Mouse (Mus musculus) small intestine, adult 2 months (tissue): Measurements from ENCODE around the gene Mpst. TPM values are rescaled to one million over a fixed set of nuclear protein-coding genes. Genes with fewer than 3 reads are reported as not detected.

ENCODE experiments used
- H3K27ac ChIP-seq: fragments of 200-500 bp; 2 replicates; pipeline ENCODE4 v1.5.1; 2012; ENCODE audit warnings: low read depth, low read length, control low read depth, inconsistent platforms; ENCODE audit not compliant: insufficient read depth
- H3K27me3 ChIP-seq: fragments of 200-500 bp; 2 replicates; pipeline ENCODE4 v1.6.1; 2012; ENCODE audit warnings: mild to moderate bottlenecking, moderate library complexity, low read length, inconsistent platforms; ENCODE audit not compliant: control insufficient read depth, insufficient read depth
- H3K36me3 ChIP-seq: fragments of 200-500 bp; 2 replicates; pipeline ENCODE4 v1.6.1; 2012; ENCODE audit warnings: mild to moderate bottlenecking, low read length, control low read depth, inconsistent platforms; ENCODE audit not compliant: control insufficient read depth, insufficient read depth
- H3K4me1 ChIP-seq: fragments of 200-500 bp; 2 replicates; pipeline ENCODE4 v1.6.1; 2012; ENCODE audit warnings: low read length, inconsistent platforms, mixed read lengths; ENCODE audit not compliant: control insufficient read depth, insufficient read depth, insufficient read length
- H3K4me3 ChIP-seq: fragments of 200-500 bp; 2 replicates; pipeline ENCODE4 v1.5.1; 2012; ENCODE audit warnings: low read depth, mild to moderate bottlenecking, control low read depth, inconsistent platforms, low read length, moderate library complexity
- CTCF ChIP-seq: fragments of 200-500 bp; IDR thresholded peaks from 2 replicates; pipeline ENCODE4 v1.5.1; 2012; ENCODE audit warnings: low read depth, mild to moderate bottlenecking, control low read depth, inconsistent platforms, low read length, moderate library complexity, mixed read lengths; ENCODE audit not compliant: insufficient replicate concordance, insufficient read length; ENCODE audit errors: extremely low read depth
- POLR2A ChIP-seq: fragments of 200-500 bp; IDR thresholded peaks from 2 replicates; pipeline ENCODE4 v1.6.1; 2012; ENCODE audit warnings: low read depth, mild to moderate bottlenecking, control low read depth, inconsistent platforms, low read length, moderate library complexity
- WGBS: fragments of 180-500 bp; shearing (Covaris S2); methylation state at CpG from one replicate; pipeline ENCODE4 v1.1.7; 2018; 5-methylcytosine and 5-hydroxymethylcytosine counted together
- polyA plus RNA-seq: library from polyadenylated mRNA; depleted of rRNA; stranded (reverse); fragments of >200 nt; gene quantifications from 2 replicates; pipeline ENCODE4 v1.2.3, GENCODE M21; 2012

Mpst gene
- polyA plus RNA-seq, 1 experiment = 177 TPM

DNA sequence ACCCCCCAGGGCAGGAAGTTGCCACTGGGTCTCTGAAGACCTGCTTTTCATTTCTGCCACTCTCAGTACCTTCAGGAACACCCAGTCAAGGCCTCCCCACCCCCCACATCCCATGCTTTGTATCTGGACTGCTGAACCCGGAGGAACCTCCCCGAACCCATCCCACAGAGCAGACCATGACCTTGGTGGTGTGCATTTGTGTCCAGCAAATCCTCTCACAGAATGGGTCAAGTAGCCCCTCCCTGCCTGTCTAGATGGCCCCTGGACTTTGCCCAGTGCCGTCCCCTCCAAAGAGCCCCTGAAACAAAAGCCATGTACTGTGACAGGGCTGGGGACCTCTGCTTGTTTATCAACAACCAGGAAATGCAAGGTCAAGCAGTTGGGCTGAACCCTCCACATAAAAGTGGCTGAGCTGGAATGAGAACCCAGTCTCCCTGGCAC lies 2.9 kb upstream of the Mpst start:
- TF ChIP-seq CTCF = no peak
- TF ChIP-seq POLR2A = no peak
- no peak overlapping the region; the same call in 1 of the 2 replicates for H3K27ac ChIP-seq
- 27% methylated on average over 3 of the region's 3 CpGs for WGBS
- H3K4me1 ChIP-seq = peaks cover 31% of the 10 kb centered on the region; the same call in 1 of the 2 replicates
- no peaks in the 10 kb centered on the region for H3K36me3 ChIP-seq
- no peaks in the 10 kb centered on the region for H3K27me3 ChIP-seq
- no peak overlapping the region for H3K4me3 ChIP-seq

DNA sequence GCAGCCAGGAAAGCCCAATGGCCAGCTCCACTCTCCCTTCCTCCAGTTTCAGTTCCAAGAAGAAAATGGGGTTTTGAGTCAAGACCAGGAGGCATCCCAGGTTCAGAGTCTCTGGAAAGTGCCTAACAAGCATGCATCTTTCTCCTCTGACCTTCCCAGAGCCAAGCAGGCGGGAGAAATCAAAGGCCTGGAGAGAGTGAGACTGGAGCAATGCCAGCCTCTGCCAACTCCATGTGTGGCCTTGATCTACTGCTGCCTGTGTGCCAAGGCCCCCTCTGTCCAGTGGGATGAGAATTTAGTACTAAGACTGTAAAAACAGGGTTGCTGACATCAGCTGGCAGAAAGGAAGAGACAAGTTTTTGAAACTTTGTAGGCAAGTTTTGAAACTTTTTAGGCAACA lies 2.3 kb upstream of the Mpst start:
- Histone ChIP-seq H3K4me1 (peaks cover 36% of the 10 kb centered on the region), H3K27ac (no peak overlapping the region; the same call in 1 of the 2 replicates), H3K36me3 (no peaks in the 10 kb centered on the region), H3K27me3 (no peaks in the 10 kb centered on the region), H3K4me3 (no peak overlapping the region)
- TF ChIP-seq CTCF = no peak
- TF ChIP-seq POLR2A = no peak
- WGBS = 25% methylated on average over 1 of the region's 1 CpGs

DNA sequence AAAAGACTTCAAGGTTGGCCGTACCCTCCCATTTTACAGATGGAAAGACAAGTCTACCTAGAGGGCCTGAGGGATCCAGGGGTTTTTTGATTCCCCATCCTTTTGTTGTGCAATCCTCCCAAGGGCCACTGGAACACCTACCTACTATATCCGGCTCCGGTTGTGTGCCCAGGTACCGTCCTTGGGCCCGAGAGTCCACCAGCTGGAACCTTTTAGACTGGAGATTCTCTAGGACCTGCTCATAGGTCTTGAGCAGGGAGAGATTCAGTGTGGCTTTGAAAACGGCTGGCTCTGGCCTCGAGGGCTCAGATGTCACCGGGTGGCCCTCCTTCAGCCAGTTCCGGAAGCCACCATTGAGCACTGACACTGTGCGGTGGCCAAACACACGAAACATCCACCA lies 1.1 kb upstream of the Mpst start:
- Histone ChIP-seq H3K4me3 (peak overlapping the region; percentile 88), H3K36me3 (no peaks in the 10 kb centered on the region), H3K27me3 (no peaks in the 10 kb centered on the region), H3K27ac (peak overlapping the region; percentile 95; the same call in 1 of the 2 replicates), H3K4me1 (peaks cover 44% of the 10 kb centered on the region)
- no peak for TF ChIP-seq POLR2A
- TF ChIP-seq CTCF = no peak
- 62% methylated on average over 11 of the region's 11 CpGs for WGBS

DNA sequence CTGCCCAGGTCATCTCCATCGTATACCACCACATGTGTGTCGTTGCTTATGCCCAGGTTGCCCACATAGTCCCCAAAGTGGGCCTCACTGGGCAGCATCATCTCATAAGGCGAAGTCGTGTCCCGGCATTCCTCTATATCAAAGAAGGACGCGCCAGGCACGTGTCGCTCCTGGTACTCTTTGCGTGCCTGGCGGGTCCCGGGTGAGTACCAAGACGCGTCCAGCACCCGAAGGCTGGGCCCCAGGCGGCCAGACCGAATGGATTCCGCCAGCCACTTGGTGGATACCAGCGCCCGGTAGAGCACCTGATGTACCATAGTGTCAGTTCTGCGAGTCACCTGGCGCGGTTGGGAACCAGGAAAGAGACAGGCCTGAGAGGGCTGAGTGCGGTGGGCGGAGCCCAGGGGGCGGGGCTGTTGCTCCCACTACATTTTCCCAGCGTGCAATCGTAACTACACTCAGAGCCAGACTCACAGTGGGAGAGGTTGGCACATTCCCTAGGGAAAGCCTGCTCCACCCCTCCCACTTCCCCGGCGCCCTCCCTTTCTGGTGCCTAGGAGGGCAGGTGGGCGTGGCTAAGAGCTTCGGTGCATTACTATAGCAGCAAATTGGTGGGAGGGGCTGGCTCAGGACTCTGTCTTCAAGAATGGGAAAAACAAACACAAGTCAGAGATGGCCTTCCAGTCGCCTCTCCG lies 552 bp upstream of the Mpst start, which contains the start of gene Tst:
Gene Tst (minus strand): TSS at position 391 of the 695 bp plus-strand sequence.
- no peaks in the 10 kb centered on the region for H3K36me3 ChIP-seq
- H3K4me3 ChIP-seq = peak within 1 kb of the TSS; percentile 88
- no peak; the same call in 1 of the 2 replicates for TF ChIP-seq POLR2A
- no peak for TF ChIP-seq CTCF
- peaks cover 50% of the 10 kb centered on the region for H3K4me1 ChIP-seq
- no peaks in the 10 kb centered on the region for H3K27me3 ChIP-seq
- WGBS = 2% methylated on average over 34 of the region's 34 CpGs
- H3K27ac ChIP-seq = peak within 1 kb of the TSS; percentile 95

DNA sequence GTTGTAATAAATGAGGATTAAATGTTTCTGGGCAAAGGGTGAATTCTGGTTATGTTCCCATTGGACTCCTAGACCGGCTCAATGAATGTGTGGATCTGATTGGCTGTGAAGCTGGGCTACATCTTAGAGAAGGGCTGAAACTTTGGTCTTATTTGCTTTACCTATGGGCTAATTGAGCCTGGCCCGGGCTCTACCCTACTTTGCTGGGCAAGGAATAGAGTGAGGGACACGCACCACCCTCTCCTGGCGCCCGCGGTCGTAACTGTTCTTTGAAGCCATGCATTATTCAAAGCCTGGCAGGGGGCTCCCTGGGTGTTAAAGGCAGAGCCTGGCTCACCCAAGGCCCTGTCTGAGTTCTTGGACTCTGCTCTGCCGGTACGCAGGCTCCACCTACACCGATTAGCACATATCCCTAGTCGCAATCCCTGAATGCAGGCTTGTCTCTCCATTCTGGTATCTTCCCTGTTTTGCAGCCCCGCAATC lies 3.4 kb downstream of the Mpst start:
- Histone ChIP-seq H3K27ac (peak overlapping the region; percentile 81), H3K4me3 (peak overlapping the region; percentile 51), H3K4me1 (peaks cover 40% of the 10 kb centered on the region), H3K27me3 (no peaks in the 10 kb centered on the region), H3K36me3 (no peaks in the 10 kb centered on the region)
- WGBS = 20% methylated on average over 12 of the region's 12 CpGs
- TF ChIP-seq CTCF (0 out of 2 replicates have a peak, but pooled peaks have one; percentile 4), POLR2A (no peak)

GRCm38 (mm10) chr15:78413083-78413718 lies 7.0 kb downstream of the Mpst start:
- TF ChIP-seq POLR2A (no peak), CTCF (no peak)

DNA sequence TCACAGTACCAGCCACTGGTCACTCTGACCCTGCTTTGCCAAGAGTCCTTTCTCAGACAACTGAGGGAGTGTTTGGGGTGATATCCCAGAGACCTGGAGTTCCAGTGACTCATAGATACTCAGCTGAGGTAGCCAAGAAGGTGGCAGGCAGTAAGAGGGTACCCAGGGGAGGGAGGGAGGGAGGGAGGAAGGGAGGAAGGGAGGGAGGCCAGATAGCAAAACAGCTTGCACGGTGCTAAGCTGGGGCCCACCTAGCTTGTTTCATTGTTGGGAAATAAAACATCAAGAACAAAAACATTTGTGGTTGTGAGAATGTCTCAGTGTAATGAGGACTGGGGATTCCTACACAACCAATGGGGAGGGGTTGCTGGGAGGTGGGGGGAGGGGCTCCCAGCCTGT lies 7.5 kb downstream of the Mpst start:
- Histone ChIP-seq H3K36me3 (no peaks in the 10 kb centered on the region), H3K4me3 (no peak overlapping the region), H3K27ac (no peak overlapping the region), H3K27me3 (peaks cover 4% of the 10 kb centered on the region; the same call in 1 of the 2 replicates), H3K4me1 (peaks cover 25% of the 10 kb centered on the region)
- 81% methylated on average over 1 of the region's 1 CpGs for WGBS
- no peak for TF ChIP-seq CTCF
- no peak for TF ChIP-seq POLR2A

More at GRCm38 (mm10) chr15:78413083-78413718, 7.0 kb downstream of the Mpst start:
- no peak overlapping the region for H3K27ac ChIP-seq
- peaks cover 3% of the 10 kb centered on the region; the same call in 1 of the 2 replicates for H3K27me3 ChIP-seq
- WGBS = 80% methylated on average over 14 of the region's 14 CpGs
- peaks cover 30% of the 10 kb centered on the region for H3K4me1 ChIP-seq
- H3K4me3 ChIP-seq = no peak overlapping the region
- H3K36me3 ChIP-seq = no peaks in the 10 kb centered on the region
